Mouse (Mus musculus): Measurements from ENCODE around the gene Rdh19.
"Not testable (repeated sequence)": the region's sequence is repeated elsewhere in the genome, so short reads cannot be mapped to it uniquely, and the experiment has no call there.

Gene Rdh19

DNA sequence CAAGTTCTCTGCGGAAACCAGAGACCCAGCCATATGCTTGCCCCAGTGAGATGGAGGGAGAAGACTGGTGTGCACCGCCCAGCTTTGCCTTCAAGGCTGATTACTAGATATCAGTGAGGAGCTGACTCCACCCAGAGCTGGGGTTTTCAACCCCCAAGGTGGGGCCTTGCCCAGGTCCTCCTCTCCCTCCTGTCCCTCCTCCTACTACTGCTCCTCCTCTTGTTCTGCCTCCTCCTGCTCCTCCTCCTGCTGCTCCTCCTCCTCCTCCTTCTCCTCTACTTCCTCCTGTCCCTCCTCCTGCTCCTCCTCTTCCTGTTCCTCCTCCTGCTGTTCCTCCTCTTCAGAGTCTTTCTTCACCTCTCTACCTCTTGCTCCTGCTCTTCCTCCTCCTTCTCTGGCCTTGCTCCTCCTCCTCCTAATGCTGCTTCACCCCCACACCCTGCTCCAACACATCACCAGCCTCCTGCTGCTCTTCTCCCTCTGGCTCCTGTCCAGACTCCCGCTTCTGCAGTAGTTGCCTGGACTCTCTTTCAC, 29.5 kb downstream of the Rdh19 start:
- no peak for DNase-seq (ENCODE audit: low spot score in 2 of 2)

DNA sequence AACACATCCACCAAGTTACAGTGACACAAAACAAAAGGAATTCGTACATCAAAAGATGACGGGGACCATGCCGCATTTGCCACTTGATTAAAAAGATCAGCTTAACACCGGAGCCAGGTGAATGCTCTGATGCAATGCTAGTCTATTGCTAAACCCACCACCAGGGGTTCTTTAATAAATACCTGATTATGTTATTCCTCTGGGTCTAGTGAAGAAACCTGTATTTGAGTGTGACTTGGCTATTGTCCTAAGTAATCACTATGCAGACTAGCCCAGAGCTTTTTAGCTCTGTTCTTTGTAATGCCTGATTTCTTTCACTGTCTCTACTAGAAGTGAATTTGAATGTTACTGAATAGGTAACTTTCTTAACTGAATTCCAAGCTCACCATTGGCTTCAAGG, 31.3 kb downstream of the Rdh19 start:
- no peak for DNase-seq (ENCODE audit: low spot score in 2 of 2)

DNA sequence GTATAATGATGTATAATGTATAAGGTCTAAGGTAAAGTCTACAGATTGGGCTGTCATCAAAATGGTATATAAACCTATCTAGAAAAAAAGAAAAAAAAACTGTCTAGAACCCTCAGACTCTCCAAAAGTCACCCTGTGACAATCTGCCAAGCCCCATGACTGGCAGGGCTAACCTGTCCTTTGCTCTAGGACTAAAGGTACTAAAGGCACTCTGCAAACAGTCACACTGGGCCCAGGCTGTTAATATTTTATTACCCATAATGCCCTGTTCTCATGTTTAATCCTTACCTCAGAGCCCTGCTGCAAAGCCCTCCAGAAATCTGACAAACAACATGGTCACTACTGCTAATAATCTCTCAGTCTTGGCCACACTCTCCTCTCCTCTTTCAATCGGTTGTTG, 36.8 kb downstream of the Rdh19 start:
- no peak for DNase-seq (ENCODE audit: low spot score in 2 of 2)

- DNase-seq (ENCODE audit: low spot score in 2 of 2) = no peak
Measured at GRCm38 (mm10) chr10:127886971-127887370, 37.2 kb downstream of the Rdh19 start.

GRCm38 (mm10) chr10:127888605-127889004, 38.9 kb downstream of the Rdh19 start, which contains the start of gene Rdh7:
Gene Rdh7 (minus strand): TSS chr10:127888817.
- no peak for DNase-seq (ENCODE audit: low spot score in 2 of 2)

DNA sequence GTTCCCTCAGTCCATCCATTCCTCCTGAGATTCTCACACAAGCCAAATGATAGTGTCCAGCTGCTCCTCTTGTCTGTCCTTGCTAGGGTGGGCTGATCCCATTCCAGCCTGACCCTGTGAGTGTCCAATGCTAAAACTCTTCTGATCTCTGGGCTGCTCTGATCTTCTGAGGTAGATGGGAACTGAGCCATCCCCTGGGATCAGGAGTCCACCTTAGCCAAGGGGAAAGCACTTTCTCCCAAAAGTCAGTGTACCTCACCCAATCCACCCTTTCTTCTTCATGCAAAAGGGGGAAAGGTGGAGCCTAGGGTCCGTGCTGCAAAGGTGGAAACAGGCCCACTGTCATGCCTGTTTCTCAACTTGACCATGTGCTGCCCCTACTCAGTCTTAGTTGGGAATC, 41.8 kb downstream of the Rdh19 start:
- DNase-seq (ENCODE audit: low spot score in 2 of 2) = no peak

GRCm38 (mm10) chr10:127893163-127894022, 43.7 kb downstream of the Rdh19 start:
- DNase-seq (ENCODE audit: low spot score in 2 of 2) = not testable (repeated sequence)

- no peak for DNase-seq (ENCODE audit: low spot score in 2 of 2)
Measured at GRCm38 (mm10) chr10:127896705-127897104, 47.0 kb downstream of the Rdh19 start.

- DNase-seq (ENCODE audit: low spot score in 2 of 2) = no peak
Measured at GRCm38 (mm10) chr10:127897506-127897905, 47.8 kb downstream of the Rdh19 start.

DNA sequence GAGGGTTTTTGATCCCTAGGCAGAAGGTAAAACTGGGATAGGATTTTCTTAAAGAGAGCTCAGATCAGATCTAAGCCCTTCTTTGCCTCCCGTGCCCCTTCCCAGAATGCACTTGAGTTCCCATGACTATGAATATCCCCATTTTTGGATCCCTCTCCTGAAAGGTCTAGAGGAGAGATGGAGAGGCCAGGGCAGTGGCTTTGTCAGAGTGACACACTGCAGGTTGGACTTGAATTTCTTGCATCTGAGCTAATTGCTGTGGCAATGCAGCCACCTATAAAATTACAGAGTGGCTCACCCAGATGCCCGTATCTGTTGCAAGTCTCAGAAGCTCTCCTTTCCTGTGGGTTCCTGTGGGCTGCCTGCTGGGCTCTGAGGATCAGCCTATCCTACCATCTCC, 48.5 kb downstream of the Rdh19 start, which contains the start of gene Sdr9c7:
TSS of gene Sdr9c7 (plus strand) at position 301 of the 400 bp plus-strand sequence.
- no peak for DNase-seq (ENCODE audit: low spot score in 2 of 2)

DNA sequence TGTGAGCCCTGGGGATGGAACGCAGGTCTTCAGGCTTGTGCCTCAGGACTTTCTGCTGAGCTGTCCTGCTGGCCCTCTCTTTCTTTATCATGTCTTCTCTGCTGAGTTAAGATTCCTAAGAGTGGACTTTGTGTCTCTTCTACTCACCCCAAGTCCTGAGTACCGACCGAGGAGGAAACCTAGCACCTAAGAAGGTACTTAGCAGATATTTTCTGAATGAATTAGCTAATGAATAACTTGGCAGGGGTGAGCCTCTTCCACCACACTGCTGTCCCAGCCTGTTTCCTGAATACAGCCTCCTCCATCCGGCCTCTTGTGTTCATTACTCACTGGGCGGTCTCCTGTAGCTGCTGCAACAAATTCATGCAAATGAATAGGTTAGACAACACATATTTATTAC, 50.1 kb downstream of the Rdh19 start:
- no peak for DNase-seq (ENCODE audit: low spot score in 2 of 2)

DNA sequence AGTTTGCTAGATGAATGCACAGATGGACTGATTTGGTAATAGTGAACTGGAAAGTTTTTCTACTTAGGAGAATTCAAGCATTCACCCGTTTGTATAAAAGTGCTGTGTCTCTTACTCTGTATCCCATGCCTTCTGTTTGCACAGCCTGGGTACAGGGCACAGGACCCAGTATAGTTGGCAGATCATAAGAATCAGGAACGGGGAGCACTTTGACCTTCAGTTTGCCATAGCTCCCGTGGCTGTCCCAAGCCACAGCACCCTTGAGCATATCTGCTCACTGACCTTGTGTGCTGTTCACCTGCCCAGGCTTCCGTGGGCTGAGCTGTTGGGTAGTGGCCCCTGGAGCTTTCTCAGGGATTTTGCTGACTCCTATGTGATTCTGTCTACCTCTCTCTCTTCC, 52.0 kb downstream of the Rdh19 start:
- no peak for DNase-seq (ENCODE audit: low spot score in 2 of 2)

- no peak for DNase-seq (ENCODE audit: low spot score in 2 of 2)
Measured at GRCm38 (mm10) chr10:127903116-127903515, 53.4 kb downstream of the Rdh19 start.

- no peak for DNase-seq (ENCODE audit: low spot score in 2 of 2)
Measured at GRCm38 (mm10) chr10:127904718-127905446, 55.2 kb downstream of the Rdh19 start.

DNA sequence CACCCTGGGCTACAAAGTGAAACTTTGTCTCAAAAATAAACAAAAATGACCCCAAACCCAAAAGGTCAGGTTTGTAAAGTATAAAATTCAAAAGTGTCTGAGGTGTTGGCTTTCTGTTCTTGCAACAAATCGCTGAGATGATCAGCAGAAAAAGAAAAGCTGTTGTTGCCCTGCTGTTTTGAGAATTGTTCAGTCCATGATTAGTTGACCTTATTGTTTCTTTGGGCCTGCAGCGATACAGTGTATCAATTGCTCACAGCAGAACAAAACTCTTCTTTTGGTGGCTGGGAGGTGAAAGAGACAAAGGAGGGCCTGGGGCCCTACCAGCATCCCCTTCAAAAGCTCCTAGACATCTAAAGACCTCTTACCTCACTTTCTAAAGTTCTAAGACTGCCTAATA, 56.4 kb downstream of the Rdh19 start:
- DNase-seq (ENCODE audit: low spot score in 2 of 2) = no peak

- no peak for DNase-seq (ENCODE audit: low spot score in 2 of 2)
Measured at GRCm38 (mm10) chr10:127907386-127907951, 57.7 kb downstream of the Rdh19 start.

Measured in spleen, postnatal 4 days (tissue).